Mouse (Mus musculus) retina, embryonic 14.5 days (tissue): Measurements from ENCODE around the gene Fam168a.

Source experiments
- DNase-seq: peaks from one replicate; pipeline ENCODE4 v3.0.0-alpha.2; 2015; ENCODE audit warnings: low spot score

The Fam168a gene

DNA sequence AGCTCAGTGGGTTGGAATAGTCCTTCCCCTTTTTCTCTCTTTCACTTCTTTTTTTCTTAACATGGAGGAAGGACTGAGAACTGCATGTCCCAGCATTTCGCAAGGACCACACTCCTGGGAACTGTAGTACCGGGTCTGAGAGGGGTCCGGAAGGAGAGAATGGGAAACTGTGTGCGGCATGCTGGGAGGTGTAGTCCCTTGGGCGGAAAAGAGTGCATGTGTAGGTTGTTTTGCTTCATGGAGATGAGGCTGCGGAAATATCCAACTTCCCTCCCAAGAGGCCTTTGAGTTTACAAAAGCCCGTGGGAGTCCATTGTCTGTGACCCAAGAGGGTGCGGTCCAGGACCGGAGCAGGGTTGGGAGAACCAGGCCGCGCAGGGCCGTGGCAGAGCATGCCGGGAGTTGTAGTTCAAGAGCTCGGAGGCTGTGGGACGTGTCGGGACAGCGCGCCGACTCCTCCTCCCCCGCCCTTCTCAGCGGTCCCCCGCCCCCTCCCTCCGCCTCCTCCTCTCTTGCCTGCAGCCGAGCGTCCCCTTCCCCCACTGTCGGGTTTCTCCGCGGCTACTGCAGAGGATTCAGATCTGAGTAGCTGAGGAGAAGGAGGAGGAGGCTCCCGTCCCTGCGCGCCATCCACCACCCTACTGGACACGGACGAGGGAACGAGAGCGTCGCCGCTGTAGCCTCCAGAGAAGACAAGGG lies at the start of gene Fam168a:
Fam168a (plus strand) TSS at position 493 of the 699 bp plus-strand sequence.
- peak; percentile 96 for DNase-seq

DNA sequence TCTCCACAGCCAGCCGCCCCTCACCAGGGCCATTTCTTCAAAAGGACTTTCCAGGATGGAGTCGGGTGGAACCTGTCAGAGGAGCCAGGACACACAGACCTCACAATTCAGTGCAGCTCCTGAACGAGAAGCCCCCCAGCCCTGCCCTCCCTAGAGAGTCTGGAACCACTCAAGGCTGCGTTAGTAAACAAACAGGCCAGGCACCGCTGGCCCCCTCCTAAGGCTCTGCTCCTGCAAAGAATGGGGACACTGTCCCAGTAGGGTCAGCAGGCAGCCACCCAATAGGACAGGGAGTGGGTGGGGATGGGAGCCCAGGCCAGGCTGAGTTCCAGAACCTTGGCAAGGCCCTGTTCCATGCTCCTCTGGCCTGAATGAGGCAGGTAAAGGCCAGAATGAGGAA lies 49.7 kb upstream of the Fam168a start:
- DNase-seq = no peak

DNA sequence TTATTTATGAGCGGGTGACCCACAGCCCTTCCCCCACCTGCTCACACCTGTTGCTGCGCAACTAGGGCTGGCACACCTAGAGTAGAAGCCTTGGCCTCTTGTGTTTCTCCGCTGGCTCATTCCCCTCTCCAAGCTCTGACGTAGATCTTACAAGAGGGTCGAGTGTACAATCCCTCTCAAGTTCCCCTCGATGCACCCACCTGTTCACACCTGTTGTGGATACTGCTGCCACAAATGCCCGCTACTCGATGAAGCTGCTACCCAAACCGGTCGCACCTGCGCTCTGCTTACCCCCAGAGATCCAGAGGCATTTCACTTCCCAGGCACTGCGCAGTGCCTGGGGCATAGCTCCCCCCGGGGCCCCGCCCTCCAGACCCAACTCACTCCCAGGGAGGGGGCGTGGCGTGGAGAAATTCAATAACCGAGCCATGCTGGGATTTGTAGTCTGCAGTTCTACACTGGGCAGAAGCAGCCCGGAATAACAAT lies 48.3 kb upstream of the Fam168a start:
- peak; percentile 32 for DNase-seq

DNA sequence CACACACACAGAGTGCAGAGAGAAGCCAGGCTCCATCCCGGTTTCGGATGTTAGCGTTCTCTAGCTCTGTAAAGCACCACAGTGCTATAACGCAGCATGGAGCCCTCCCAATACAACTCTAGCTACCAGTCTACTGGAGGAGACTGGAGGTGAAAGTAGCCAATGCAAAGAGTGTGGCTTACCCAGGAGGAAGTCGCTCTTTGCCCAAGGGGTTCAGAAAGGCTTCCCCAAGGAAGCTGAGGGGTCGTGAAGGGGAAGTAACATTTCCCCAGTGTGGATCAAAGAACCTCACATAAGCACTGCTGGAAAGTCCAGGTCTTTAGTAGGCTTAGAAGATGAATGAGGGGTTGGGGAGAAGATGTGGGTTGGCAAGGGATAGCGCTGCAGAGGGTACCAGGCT lies 45.2 kb upstream of the Fam168a start:
- DNase-seq = no peak

DNA sequence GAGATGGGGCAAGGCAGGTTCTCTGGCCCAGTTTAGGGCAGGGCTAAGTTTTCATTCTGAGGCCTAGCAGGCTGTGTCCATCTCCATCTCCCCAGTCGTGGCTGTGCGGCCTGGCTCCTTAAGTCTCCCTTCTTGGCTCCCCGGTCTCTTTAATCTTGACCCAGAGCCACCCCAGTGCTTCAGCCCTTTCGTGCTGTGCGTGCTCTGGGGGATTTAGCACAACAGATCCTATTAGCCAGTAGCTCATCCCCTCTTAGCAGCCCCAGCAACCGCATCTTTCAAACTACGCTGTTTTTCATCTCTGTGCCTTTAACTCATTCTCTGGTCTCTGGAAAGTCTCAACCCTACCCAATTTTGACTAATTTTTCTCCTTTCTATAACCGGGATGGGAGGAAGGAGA lies 44.2 kb upstream of the Fam168a start, which contains the start of gene Plekhb1:
Plekhb1 (minus strand) TSS at position 184 of the 400 bp plus-strand sequence.
- no peak for DNase-seq

DNA sequence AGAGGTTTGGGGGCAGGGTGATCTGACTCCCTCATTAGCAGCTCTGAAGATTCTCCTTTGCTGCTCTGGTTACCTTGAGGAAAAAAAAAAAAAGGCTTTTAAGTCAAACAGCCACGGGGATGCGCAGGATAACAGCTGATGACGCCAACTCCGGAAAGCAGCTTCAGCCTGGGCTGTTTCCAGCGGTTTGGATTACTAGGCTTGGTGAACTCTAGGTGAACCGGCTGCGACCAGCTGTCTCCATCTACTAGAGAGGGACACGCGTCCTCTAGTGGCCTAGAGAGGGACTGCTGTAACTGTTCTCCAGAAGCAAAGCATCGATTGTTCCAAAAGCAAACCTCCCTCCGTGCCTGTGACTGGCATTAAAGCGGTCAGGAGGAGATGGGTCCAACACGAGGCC lies 43.2 kb upstream of the Fam168a start:
- peak; percentile 98 for DNase-seq

DNA sequence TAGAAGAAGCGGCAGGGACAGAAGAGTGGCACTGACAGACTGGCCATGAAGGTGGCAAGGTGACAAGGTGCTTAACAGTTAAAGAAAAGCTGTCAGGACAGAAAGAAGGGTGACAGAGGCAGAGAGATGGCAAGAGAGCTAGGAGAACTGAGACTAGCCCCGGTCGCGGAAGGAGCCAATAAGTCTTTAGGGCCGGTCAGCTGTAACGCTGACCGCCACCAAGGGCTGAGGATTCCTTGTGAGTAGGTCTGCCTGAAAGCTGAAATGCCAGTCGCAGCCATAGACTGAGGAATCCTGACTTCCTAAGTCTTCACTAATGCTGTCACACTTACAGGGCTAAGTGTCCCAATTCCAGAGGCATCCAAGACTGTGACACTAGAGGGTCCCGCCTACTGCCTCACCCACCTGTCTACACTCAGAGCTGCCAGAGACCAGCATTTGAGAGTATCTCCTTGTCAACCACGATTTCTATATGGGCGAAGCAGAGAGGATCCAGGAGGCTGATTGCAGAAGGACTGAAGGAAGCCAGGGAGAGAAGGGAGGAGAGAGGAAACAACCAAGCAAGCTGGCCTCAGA lies 42.6 kb upstream of the Fam168a start:
- no peak for DNase-seq

DNA sequence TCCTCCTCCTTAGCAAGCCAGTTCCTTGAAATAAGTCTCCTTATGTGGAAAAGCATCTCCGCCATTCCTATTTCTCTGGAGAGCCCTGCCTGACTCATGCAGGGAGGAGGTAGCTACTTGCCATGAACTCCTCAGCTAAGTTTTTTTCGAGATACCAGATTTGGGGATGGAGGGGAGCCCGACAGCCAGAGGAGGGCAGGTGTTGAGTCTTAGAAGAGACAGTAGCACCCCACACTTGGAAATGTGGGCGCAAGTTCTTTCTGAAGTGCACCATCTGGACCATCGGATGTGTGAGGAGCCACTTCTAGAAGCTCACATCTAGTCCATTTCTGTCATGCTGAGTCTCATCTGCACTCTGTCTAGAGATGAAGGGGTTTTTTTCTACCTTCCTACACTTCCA lies 35.8 kb upstream of the Fam168a start:
- no peak for DNase-seq

DNA sequence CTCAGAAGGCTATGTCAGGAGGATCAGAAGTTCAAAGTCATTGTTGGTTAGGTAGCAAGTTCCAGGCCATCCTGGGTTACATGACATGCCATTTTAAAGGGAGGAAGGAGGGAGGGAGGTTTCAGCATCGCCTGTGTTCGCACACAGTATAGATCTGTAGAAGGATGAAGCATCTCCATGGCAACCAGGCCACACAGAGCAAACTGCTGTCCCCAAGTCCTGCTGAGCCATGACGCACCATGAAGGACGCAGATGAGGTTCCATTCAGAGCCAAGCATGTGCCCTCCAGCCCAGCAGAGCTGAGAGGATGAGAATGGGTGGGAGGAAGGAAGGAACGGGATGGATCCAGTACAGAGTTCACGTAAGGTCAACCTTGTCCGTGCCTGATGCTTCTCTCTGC lies 33.0 kb upstream of the Fam168a start:
- no peak for DNase-seq

DNA sequence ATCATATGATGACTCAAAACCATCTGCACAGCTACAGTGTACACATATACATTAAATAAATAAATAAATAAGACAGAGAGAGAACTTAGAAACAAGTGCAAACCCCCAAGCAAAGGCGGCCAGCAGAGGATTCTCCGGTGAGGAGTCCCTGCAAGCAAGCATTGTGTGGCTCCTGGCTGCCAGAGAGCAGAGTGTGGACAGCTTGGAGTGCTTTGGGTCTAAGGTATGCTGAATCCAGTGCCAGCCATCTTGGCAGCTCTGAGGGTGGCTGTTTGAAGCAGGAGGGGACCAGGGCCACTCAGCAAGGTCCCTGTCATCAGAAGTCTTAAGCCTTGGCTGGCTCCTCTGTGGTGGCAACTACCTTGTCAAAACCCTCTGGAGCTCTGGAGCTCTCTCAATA lies 31.5 kb upstream of the Fam168a start:
- no peak for DNase-seq

DNA sequence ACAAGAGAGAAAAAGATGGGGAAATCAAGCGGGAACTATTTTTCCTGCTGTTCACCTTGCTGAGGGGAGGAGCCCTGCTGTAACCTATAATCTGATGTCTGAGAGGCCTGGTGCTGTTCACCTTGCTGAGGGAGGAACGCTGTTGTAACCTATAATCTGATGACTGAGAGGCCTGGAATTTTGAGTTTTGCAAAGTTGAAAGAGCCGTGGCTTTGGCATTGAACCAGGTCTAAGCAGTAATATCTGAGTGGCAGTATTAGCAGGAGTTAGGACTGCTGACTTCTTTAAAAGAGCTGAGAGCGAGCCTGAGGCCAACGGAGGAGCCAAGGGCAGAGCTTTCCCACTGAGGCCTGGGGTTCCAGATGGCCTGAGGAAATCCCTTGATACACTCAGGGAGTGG lies 28.4 kb upstream of the Fam168a start:
- no peak for DNase-seq

DNA sequence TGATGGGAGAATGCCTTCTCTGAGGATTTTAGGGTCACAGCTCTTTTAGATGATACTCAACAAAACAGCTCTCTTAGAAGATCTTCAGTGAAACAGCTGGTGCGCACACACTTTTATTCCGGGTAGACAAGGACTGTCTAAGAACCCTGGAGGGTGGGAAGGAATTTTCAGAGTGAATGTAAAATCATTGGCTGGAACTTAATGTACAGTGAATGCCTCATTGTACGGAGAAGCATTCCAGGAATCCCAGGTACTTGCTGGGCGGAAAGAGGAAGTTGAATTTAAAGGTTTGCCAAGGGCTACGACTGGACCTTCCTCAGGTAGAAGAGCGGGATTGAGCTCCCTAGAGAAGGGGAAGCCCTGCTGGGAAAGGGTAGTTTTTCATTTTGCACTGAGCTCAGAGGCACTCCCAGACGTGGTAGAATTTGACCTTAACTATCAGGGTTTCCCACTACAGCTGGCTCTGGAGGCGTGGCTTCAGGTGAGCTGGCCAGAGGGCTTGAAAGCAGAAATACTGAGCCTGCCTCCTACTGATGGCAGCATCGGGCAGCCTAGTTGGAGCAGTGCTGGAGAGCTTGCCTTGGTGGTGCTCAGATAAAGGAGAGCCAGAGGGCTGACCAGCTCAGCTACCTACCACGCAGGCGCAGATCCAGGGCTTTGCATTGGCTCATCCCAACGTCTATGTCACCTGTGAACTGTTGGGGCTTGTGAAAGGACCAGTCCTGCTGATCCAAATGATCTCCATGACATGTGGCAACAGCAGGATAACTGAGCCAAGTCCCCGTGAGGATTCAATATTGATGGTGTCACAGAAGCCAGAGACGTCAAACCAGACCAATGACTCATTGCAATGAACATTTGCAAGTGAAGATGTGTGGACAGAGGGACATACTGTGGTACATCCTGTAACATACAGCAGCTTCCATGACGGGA lies 27.2 kb upstream of the Fam168a start:
- no peak for DNase-seq

DNA sequence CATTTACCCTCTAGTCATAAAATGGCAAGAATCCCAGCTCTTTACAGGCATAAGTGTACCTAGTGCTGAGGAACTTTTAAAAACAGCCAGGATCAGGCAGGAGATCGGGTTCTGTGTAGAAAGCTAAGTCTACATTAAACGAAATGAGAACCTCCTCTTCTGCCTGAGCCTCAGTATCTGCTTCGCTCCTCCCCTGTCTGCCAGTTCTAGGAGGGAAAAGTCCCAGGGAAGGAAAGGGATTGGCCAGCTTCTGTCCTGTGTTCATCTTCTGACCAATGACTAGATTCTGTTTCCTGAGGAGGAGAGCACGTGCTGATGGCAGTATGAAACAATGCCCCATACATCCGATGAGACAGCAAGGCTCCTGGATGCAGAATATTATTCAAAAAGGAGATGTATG lies 25.3 kb upstream of the Fam168a start:
- DNase-seq = no peak

DNA sequence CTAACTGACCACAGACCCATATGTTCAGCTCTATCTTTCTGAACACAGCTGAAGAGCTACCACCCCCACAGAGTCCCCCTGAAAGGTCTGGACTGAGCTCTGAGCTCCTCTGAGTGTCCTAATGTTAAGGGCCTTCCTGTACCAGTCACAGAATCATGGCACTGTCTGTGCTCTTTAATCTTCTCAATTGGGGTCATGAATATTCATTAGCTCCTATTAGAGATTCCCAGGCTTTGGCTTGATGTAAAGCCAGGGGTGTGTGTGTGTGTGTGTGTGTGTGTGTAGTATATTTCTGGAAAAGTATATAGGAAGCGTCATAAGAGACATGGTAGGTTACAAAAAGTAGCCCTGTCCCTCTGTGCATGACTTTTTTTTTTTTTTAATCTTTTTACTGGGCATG lies 23.2 kb upstream of the Fam168a start:
- DNase-seq = no peak

DNA sequence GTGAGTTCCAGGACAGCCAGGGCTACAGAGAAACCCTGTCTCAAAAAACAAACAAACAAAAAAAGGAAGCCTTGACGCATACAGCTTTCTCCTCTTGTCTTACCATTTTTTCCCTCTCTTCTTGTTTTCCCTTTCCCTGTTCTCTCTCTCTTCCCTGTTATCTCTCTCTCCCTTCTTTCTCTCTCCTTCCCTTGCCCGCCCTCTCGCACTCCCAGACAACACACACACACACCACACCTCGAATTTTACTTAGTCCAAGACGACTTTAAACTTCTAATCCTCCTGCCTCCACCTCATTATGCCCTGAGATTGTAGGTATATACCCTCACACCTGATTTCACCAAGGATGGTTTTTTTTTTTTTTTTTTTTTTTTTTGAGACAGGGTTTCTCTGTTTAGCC lies 22.4 kb upstream of the Fam168a start:
- DNase-seq = no peak

DNA sequence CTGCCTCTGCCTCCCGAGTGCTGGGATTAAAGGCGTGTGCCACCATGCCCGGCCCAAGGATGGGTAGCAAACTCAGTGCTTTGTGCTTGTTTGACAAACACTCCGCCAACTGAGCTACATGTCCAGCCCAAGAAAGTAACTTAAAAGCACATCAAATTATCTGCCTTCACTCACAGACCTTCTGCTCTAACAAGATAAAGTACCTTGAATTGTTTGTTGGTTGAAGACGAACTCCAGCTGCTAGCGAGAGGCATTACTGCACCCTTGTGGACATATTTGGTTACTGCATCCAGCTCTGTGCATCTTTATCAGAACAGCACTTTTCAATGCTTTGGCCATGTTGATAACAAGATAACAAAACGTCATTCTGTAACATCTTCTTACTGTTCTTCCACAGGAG lies 21.9 kb upstream of the Fam168a start:
- peak; percentile 86 for DNase-seq

DNA sequence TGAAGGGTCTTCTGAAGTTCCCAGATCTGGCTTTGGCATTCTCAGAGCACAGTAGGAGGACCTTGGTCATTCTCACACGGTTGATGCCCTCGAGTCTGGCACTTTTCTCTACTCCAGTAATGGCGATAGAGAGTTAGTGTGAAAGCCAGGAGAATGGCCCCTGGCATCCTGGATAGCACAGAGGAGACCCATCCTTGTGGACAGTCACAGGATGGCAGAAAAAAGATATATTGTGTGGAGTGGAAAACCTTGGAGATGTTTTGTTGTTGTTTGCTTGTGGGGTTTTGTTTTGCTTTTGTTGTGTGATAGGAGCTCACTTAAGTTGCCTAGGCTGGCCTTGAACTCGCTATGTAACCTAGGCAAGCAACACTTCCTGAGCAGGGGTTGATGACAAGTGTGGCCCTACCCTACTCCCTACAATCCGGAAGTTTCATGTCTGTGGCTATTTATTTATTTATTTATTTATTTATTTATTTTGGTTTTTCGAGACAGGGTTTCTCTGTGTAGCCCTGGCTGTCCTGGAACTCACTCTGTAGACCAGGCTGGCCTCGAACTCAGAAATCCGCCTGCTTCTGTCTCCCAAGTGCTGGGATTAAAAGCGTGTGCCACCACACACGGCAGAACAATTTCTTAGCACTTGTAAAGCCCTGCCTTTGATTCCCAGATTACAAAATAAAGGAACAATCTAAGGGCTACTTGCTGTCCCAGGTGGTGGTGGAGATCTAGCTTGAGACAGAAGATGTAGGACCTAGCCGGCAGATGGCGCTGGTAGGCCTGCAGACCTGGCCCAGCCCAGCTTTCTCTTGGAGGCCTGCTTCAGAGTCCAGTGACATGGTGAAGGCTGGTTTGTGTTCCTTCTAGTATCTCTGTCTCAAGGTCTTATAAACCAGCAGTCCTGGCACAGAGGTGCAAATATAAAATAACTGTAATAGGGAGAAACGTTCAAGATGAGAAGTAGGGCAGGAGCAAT lies 21.1 kb upstream of the Fam168a start:
- peak; percentile 90 for DNase-seq

DNA sequence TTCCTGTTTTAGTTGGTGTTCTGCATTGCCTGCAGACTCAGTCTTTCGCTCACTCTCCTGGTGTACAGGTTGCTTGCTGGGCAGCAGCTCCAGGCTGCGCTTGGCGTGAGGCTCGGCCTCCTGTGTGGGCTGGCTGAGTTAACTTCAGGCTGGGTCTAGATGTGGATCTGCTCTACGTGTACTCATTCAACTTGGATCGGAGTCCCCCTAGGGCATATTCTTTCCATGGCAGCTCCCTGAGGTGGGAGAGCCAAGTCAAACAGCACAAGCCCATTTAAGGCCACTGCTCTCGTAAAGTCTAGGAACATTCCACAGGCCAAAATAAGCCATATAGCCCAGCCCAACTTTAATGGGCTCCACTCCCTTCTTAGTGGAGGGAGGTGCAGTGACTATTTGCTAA lies 18.0 kb upstream of the Fam168a start:
- DNase-seq = no peak

DNA sequence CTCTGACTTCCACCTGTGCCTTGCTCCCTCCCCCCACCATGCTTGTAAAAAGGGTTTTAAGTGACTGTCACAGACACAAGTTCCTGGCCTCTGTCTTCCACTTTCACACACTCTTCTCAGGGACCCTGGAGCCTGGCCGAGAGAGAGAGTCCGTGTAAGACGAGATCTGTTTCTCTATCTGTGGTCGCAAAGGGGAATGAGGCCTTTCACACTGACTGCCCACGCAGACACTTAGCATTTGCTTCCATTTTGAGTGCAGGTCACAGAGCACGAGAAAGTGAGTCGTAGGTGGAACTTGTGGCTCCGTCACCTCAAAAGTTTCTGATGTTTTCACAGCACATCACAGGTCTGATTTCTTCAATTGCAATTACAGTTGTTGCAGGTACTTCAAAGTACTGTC lies 13.2 kb upstream of the Fam168a start:
- no peak for DNase-seq

DNA sequence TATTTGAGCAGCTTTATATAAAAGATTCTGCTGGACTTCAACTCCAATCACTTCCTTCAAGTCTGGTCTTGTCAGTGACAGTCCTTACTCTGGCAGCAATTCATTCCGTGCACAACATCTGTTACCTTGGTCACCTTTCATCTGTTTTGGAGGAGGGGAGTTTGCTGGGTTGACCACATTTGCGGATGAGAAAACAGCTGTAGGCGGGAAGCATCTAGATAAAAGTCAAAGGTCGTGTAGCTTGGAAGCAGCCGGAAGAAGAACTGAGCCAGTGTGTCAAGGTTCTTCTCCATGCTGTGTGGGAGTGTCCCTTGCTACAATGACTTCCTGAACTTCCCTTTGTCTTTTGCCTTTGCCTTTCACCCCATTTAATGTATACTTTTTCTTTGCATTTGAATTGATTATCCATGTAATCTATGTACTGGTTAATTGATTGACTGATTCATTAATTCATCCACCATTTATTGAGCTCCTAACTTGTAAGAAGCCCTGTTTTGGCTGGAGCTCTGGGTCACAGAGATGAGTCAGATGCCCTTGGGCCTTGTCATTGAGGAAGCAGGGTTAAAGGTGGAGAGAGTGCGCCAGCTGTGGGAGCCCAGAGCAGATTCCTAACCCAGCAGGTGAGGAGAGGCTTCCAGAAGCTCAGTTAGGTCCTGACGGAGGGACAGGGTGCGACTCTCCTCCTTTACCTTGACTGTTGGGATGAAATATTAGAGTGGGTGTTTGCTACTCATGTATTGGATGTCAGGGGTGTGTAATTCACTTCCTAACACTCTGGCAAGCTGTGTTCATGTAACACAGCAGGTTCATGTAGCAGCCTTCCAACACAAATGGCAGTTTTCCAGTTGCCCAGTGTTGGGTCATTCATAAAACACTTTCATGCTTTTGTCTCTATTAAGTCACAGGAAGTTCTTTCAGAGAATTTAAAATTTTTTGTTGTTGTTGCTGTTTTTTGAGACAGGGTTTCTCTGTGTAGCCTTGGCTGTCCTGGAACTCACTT lies 6.4 kb upstream of the Fam168a start:
- no peak for DNase-seq
